Mouse (Mus musculus) retina, postnatal 1 day (tissue): ENCODE measurements around the gene Myh7b.
"Not testable (repeated sequence)": the region's sequence is repeated elsewhere in the genome, so short reads cannot be mapped to it uniquely, and the experiment has no call there.

Experiments used
- DNase-seq: peaks from one replicate; pipeline ENCODE4 v3.0.0-alpha.2; 2012

Gene Myh7b

GRCm38 (mm10) chr2:155604560-155605235 is 6.3 kb upstream of the Myh7b start:
- DNase-seq = no peak

- DNase-seq = not testable (repeated sequence)
Measured at GRCm38 (mm10) chr2:155605236-155605589, 5.8 kb upstream of the Myh7b start.

GRCm38 (mm10) chr2:155606360-155606759 is 4.7 kb upstream of the Myh7b start:
- DNase-seq = no peak

- no peak for DNase-seq
Measured at GRCm38 (mm10) chr2:155611834-155612550, 980 bp downstream of the Myh7b start.

- peak; percentile 80 for DNase-seq
Measured at GRCm38 (mm10) chr2:155613326-155613755, 2.3 kb downstream of the Myh7b start.

- DNase-seq = no peak
Measured at GRCm38 (mm10) chr2:155613953-155614352, 2.9 kb downstream of the Myh7b start.

GRCm38 (mm10) chr2:155616971-155617370 is 6.0 kb downstream of the Myh7b start:
- no peak for DNase-seq

- DNase-seq = peak; percentile 79
Measured at GRCm38 (mm10) chr2:155619817-155620216, 8.8 kb downstream of the Myh7b start.

GRCm38 (mm10) chr2:155622606-155623005 is 11.6 kb downstream of the Myh7b start:
- peak; percentile 16 for DNase-seq

- DNase-seq = no peak
Measured at GRCm38 (mm10) chr2:155623996-155624395, 13.0 kb downstream of the Myh7b start.

DNA sequence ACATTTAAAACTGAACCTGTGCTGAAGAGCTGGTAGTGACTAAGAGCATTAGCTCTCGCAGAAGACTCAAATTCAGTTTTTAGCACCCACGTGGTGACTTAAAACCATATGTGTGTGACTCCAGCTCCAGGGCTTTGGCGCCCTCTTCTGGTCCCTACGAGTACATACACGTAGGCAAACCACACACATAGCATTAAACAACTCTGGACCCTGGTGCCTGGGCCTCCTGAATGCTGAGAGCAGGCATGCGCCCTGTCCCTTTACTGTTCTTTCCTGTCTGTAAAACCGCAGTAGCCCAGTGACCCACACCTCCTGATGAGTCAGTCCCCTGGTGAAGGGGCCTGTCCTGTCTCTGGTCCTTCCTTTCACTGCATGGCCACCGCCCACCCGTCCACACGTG is 13.7 kb downstream of the Myh7b start:
- DNase-seq = peak; percentile 70

GRCm38 (mm10) chr2:155626277-155626676 is 15.3 kb downstream of the Myh7b start:
- DNase-seq = no peak

- DNase-seq = peak; percentile 80
Measured at GRCm38 (mm10) chr2:155627030-155627738, 16.2 kb downstream of the Myh7b start.

GRCm38 (mm10) chr2:155628112-155628511 is 17.1 kb downstream of the Myh7b start:
- no peak for DNase-seq

GRCm38 (mm10) chr2:155628519-155628918 is 17.5 kb downstream of the Myh7b start:
- no peak for DNase-seq

DNA sequence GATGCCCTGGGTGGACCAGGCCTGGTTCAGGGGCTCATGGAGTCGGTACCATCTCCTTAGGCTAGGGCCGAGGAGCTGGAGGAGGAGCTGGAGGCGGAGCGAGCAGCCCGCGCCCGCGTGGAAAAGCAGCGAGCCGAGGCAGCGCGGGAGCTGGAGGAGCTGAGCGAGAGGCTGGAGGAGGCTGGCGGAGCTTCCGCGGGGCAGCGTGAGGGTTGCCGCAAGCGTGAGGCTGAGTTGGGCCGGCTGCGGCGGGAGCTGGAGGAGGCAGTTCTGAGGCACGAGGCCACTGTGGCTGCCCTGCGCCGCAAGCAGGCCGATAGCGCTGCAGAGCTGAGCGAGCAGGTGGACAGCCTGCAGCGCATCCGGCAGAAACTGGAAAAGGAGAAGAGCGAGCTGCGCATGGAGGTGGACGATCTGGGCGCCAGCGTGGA is 18.2 kb downstream of the Myh7b start:
- peak; percentile 67 for DNase-seq

- DNase-seq = peak; percentile 12
Measured at GRCm38 (mm10) chr2:155630153-155630552, 19.1 kb downstream of the Myh7b start.

DNA sequence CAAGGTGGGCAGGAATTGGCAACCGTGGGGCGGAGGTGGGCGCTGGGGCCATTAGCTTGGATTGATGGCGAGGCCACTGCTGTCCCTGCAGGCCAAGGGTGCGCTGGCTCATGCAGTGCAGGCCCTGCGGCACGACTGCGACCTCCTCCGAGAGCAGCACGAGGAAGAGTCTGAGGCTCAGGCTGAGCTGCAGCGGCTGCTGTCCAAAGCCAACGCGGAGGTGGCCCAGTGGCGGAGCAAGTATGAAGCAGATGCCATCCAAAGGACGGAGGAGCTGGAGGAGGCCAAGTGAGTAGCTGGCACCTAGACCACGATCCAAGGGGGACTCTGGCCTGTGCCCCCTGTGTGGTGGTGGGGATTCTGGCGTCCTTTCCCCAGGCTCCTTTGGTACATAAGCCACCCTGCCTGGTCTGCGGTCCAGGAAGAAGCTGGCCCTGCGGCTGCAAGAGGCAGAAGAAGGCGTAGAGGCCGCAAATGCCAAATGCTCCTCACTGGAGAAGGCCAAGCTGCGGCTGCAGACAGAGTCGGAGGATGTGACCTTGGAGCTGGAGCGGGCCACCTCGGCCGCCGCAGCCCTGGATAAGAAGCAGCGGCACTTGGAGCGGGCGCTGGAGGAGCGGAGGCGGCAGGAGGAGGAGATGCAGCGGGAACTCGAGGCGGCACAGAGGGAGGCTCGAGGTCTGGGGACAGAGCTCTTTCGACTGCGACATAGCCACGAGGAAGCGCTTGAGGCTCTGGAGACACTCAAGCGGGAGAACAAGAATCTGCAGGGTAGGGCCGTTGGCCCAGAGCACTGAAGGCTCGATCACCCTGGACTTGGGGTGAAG is 19.8 kb downstream of the Myh7b start:
- DNase-seq = peak; percentile 26

GRCm38 (mm10) chr2:155632138-155632936 is 21.3 kb downstream of the Myh7b start:
- no peak for DNase-seq

GRCm38 (mm10) chr2:155633121-155633520 is 22.1 kb downstream of the Myh7b start:
- DNase-seq = no peak

DNA sequence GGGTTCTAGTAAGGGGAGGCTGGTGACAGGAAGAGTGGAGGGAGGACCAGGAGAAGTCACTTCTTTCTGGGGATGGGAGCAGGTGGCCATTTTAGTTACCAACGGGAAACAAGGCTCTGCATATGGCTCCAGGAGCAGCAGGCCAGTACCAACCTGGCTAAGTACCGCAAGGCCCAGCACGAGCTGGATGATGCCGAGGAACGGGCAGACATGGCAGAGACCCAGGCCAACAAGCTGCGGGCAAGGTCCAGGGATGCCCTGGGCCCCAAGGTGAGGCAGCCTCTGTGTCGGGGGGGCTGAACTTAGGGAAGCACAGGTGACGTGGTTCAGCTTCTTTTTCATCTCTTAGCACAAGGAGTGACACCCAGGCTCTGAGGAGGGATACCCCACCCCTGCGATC is 22.7 kb downstream of the Myh7b start:
- DNase-seq = no peak

DNA sequence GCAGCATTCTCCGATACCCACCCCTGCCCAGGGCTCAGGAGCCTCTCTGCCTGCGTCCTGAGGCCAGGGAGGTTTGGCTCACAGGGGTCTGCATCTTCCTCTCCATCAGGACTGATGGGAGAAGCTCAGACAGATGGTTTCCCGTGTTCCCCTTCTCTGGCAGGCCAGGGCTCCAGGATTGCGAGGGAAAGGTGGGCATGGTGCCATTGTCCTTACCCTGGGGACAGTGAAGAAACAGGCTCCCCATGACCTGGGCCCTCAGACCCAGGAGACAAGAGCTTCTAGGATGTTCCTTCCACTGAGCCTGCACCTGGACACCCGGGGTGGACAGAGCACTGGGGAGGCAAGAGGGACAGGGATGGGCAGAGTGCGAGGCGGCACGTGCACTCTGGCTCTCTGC is 23.6 kb downstream of the Myh7b start:
- DNase-seq = no peak
